Mouse (Mus musculus) cerebellum, adult 9-11 months (tissue): ENCODE measurements around the gene Mospd2.

ENCODE experiments used
- DNase-seq: peaks from one replicate; pipeline ENCODE4 v3.0.0; 2022

The Mospd2 gene

DNA sequence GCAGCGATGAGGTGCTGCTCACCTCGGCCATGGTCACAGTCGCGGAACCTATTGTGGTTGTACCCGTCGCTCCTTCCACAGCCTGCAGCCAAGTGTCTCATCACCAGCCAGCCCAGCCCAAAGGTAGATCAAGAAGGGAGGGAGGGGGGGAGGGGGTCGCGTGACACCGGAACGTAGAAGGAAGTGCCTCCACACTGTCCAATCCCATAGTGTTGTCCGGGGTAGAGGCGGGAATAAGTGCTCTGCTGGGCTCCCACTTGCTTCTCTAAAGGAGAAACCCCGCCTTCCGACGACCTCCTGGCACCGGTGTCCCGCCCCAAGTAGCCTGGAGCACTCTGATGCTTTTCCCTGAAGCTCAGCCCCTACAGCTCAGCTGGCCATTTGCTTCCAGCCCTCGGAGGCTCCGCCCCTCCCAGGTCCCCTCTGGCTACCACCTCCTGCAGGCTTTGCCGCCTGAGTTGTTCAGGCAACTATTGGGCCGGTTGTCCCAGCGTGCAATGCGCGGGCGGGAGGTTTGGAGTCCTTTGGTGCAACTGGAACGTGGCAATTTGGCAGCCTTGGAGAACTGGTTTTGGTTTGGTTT is at the start of gene Mospd2, which contains the start of gene Fancb:
TSS of gene Mospd2 (minus strand) at position 183 of the 583 bp plus-strand sequence.
TSS of gene Fancb (plus strand) at position 400 of the 583 bp plus-strand sequence.
- DNase-seq = peak; percentile 95

DNA sequence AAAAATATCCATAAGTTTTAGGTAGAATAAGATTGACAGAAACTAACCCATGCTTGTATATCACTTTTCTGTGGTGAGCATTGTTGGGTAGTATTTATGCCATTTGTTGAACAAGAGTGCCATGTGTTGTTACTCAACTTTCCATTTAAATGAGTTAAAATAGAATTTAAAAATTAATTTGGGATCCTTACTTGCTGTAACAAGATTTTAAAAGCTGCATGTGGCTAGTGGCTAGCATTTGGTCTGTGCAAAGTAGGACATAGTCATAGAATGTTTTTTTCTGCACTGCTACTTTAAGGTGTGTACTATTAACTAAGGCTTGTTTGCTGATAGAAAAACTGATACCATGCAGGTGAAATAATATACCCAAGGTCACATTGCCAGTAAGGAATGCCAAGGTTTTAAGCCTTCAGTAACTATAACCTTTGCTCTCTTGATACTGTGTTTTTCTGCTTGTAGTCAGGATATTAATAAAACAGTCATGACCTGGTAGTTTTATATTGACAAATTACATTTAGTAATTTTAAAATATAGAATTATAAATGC is 24.7 kb upstream of the Mospd2 start, which contains the start of gene Gm17604:
TSS of gene Gm17604 (minus strand) at position 51 of the 546 bp plus-strand sequence.
- DNase-seq = no peak

DNA sequence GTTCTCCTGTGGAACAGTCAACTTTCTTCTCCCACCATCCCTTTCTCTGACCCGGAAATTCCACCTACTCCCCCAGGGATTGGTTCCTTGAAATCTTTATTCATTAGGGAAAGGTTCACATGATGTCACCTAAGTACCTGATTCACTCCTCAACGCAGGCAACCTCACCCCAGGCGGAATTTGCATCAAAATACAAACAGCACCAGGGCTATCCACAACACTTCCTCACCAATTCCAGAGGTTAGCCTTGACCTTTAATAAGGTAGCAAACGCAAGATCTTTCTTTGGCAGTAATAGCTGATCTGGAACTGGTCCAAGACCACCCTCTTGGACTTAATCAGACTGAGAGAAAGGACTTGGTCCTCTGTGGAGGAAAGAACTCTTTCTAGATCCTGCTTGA is 23.0 kb upstream of the Mospd2 start:
- no peak for DNase-seq

DNA sequence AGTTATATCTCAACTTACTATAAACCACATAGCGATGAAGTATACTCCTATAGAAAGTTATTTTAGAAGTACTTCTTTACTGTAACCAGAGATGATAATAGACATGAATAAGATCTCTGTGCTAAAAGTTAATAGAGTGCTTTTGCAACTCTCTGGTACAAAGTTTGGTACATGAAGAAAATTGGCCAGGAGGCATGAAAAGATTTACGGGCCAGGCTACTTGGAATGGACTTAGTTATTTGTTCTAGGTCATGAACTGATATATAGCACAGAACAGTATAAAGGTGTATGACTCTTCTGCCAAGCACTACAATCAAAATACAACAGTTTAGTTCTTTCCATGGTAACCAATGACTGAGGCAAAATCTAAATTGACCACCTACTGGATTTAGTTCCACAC is 1.3 kb downstream of the Mospd2 start:
- no peak for DNase-seq

DNA sequence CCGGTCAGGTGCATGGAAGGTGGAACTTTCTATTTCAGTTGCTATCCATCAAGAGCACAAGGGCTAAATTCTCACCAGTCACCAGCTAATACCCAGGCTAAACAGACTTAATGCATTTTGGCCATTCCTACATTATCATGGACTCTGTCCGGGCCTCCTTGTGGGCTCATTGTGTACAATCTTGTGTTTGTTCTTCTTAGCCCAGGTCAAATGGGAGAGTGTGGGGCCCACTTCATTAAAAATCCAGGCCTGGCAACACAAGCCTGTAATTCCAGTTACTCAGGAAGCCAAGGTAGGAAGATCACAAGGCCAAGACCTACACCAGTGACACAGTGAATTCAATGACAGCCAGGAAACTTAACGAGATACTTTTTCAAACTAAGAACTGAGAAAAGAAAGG is 9.0 kb downstream of the Mospd2 start:
- DNase-seq = no peak

DNA sequence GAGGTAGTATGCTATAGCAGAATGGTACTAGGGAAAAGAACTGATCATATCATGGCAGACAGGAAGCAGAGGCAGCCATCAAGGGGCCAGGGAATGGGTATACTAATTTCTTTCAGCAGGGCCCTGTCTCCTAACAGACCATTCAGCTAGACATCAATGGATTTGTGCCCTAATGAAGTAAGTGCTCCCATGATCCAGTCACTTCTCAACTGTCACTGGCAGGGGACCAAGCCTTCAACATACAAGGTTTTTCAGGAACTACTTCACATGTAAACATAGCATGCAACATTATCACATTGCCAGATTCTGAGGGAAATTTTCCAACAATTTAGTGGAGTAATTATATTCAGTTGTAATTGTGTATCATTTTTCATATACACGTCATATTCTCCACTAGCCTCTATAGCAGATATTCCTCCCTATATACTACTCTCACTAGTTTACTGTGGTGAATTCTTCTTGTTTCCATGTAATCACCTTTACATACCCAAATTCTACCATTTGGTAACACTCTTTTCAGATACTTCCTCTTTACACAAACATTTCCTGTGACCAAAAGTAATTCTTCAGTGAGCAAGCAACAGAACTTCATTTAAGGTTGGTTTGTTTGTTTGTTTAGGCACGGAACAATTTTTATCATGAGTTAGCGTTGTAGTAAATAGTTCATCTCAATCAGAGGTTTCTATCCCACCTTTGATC is 14.3 kb downstream of the Mospd2 start:
- DNase-seq = no peak

DNA sequence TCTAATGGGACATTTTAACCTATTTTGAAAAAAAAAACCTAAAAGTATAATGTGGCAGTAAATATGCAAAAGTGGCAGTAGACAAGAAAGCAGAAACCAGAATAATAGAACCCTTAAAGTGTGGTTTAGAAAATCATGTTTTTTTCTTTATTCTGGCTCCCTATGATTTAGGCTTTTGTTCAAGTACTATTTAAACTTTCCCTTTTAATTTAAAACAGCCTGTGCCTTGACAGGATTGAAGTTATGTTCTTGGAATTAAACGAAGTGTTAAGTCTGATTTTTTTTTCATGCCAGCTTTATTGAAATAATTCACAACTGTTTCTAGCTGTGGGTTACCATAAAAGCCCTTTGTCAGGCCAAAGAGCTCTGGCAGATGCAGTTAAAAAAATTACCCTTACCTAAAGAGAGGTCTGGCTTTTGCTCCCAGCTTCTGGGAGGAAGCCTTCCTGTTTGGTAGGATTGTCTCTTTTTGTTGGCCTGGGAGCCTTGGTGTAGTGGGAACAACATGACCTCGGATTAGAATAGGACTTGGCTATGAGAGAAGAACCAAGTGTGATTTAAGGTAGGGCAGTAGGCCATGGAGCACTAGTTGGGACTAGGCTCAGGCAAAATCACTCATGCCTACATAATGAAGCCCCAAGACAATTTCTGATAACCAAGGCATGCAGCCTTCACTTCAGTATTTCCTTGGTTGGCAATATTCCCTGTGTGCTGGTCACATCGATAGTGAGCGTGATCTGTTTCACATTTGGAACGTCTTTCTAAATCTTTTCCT is 27.4 kb downstream of the Mospd2 start:
- DNase-seq = no peak

DNA sequence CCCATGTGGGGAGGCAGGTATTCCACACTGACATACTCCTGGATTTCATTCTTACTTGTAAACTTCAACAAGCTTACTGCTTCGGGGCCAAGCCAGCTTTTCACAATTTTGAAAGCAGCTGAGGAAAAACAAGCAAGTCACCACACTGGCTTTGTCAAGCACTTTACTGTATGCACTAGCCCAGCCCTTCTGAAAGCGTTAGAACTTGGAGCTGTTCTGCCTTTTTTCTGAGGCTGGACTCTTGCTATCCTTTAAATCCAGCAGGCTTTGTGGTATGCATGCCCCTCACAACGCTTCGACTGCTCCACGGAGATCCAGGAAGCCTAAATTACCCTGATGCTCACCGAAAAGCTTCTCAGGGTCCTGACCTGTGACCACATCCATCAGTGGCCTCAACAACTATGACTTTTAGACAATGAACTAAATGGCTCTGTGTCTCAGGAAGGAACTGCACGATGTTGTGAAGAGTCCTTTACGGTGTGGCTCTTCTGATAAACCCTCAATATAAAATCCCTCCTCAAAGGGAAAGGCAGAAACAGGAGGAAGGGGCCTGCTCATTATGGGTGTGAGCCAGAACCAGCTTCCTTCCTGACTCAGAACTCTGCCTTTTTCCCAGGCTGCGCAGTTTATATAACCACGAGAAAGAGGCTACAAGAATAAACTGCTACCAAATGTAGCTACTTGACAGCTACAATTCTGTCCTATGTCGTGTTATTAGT is 28.2 kb downstream of the Mospd2 start:
- DNase-seq = no peak

DNA sequence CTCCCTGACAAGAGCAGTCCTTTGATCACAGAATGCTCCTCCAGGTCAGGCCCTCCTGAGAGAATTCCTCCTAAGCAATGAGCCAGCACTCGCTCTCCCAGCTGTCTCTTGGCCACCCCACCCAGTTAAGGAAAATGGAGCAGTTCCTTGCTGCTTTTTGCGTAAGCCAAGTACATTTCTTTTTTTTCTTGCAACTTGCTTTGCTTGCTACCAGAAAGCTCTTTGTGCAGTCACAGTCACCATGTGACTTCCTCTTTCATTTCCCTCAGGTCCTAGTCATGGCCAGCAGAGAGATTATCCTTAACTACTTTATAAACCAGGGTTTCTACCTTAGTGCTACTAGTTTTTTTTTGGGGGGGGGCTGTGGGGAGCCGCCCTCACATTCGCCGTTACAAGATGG is 38.6 kb downstream of the Mospd2 start:
- no peak for DNase-seq

DNA sequence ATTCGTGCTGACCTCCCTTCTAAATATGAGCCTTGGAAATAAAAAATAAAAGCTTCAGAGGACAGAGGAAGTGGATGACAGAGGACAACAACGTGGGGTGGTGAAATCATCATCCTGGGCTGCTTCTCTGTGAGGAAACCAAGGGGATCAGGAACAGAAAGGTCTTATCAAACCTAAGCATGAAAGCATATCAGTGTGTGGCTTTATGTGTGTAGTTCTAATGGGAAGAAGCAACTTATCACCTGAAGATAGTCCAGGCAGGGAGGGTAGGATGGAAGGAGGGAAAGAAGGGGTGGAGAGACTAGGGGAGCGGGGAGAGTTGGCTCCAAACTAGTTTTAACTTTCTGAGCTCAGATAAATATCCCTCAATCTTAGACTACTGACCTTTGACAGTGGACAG is 67.2 kb downstream of the Mospd2 start:
- DNase-seq = no peak

DNA sequence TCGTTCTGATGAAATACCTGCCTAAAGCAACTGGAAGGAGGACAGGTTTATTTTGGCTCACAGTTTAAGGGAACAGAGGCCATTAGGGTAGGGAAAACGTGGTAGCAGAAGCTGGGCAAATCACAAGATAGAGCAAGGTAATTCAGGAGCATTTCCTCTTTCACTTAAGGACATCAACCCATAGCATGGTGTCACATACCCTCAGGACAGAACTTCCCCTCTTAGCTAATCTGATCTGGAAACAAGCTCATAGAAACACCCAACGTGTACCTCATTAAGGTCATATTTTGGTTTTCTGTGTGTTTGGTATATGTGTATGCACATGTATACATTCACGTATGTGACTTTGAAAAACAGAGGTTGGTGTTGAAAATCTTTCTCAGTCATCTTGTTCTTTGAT is 68.0 kb downstream of the Mospd2 start:
- no peak for DNase-seq

DNA sequence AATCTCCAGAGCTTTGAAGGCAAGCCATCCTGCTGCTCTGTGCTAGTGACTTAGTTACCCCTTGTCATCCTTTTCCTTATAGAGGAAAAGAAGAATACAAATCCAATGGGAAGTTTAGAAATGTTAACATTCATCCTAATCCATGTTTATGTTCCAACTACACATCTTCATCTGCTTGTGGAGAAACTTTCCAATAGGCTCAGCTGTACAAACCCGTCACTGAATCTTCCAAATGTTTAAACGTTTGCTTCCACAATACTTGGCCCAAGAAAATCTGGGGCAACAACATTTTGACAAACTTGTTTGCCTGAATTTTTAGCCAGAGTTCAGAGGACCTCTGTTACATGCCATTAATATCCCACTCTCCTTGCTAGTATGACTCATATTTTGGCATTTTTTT is 78.3 kb downstream of the Mospd2 start:
- DNase-seq = no peak

DNA sequence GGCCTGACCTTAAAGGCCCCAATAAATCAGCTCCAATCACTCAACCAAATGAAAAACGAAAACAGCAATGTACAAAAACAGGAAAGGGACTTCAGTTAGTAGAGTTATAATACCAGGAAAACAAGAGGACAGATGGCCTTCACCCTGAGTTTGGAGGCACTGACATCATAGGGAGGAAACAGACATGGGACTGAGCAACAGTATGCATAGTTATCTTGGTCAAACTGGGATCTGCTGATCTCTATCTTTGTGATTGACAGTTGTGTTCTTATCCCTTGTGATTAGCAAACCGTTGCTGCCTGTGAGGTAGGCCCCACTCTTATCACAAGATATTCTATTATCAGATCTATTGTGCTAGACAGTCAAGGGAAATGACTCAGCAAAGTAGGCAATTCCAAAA is 80.4 kb downstream of the Mospd2 start:
- DNase-seq = no peak

DNA sequence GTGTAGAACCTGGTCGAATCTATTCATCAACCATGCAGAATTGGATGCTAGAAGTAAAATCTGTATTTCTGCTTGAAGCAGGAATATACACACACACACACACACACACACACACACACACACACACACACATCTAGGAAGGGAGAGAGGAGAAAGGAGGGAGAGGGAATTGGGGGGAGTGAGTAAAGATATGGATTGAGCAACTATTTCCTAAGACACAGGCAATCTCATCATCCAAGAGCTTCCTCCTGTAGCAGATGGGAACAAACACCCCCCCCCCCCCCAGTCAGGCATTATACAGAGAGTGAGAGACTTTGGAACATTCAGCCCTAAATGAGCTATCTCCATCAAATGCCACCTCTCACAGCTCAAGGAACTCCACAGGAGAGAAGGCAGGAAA is 93.9 kb downstream of the Mospd2 start:
- DNase-seq = no peak
